Mouse (Mus musculus) C2C12 (cell line): ENCODE results near the gene Siah1a.

ENCODE experiments used
- CEBPB ChIP-seq: IDR thresholded peaks from one replicate; pipeline ENCODE4 v1.6.1; 2011; ENCODE audit warnings: low read depth, mild to moderate bottlenecking, control low read depth, moderate library complexity
- CTCF ChIP-seq: IDR thresholded peaks from one replicate; pipeline ENCODE4 v1.5.1; 2011; ENCODE audit not compliant: control insufficient read depth, insufficient read depth, insufficient read length
- FOSL1 ChIP-seq: IDR thresholded peaks from one replicate; pipeline ENCODE4 v1.8.0; 2011; ENCODE audit warnings: mild to moderate bottlenecking, low read length; ENCODE audit not compliant: poor library complexity, insufficient read depth, severe bottlenecking
- MAX ChIP-seq: IDR thresholded peaks from one replicate; pipeline ENCODE4 v1.6.1; 2011; ENCODE audit warnings: mild to moderate bottlenecking, control low read depth
- MYOD1 ChIP-seq: IDR thresholded peaks from one replicate; pipeline ENCODE4 v1.6.1; 2011; ENCODE audit warnings: low read depth; ENCODE audit not compliant: control insufficient read depth, insufficient read length
- MYOG ChIP-seq: IDR thresholded peaks from one replicate; pipeline ENCODE4 v1.6.1; 2011; ENCODE audit not compliant: control insufficient read depth, insufficient read length; ENCODE audit errors: extremely low read depth
- USF1 ChIP-seq: IDR thresholded peaks from one replicate; pipeline ENCODE4 v1.6.1; 2011; ENCODE audit warnings: low read depth, mild to moderate bottlenecking, control low read depth, moderate library complexity

DNA sequence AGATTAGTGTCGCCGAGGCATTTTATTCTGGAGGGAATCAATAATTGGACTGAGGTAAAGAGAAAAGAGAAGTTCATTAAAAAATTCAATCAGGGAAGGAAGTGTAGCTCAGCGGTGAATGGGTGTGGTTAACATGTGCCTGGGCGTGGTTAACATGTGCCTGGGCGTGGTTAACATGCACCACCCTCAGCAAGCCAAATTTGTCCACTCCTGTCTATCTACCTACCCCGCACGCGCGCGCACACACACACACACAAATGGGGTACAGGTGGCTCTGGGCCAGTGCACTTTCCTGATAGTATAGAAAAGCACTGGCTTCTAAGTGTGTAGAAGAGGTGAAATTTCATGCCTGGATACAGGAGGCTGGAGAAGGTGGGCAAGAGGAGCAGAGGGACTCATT is 19.4 kb upstream of the Siah1a start:
- TF ChIP-seq CTCF (no peak), USF1 (no peak), MAX (no peak), CEBPB (no peak), MYOD1 (no peak), FOSL1 (no peak), MYOG (no peak)
